Mouse (Mus musculus) myocyte (in vitro differentiated cells): ENCODE measurements at regions not wholly inside any gene's neighbourhood (a gene's known extent, or its start where the extent isn't known, plus 50 kb on each side); places are given as distances from the start of the nearest gene placed in this dataset.

Source experiments
- H3K27me3 ChIP-seq: one replicate; pipeline ENCODE4 v1.6.1; 2011; ENCODE audit not compliant: control insufficient read depth, insufficient read depth, insufficient read length
- H3K36me3 ChIP-seq: one replicate; pipeline ENCODE4 v1.6.1; 2011; ENCODE audit not compliant: control insufficient read depth, insufficient read depth
- H3K4me2 ChIP-seq: one replicate; pipeline ENCODE4 v1.6.1; 2011; ENCODE audit warnings: low read depth, control low read depth
- H3K4me3 ChIP-seq: one replicate; pipeline ENCODE4 v1.5.1; 2011; ENCODE audit warnings: mild to moderate bottlenecking, control low read depth, moderate library complexity
- H3K79me2 ChIP-seq: one replicate; pipeline ENCODE4 v1.6.1; 2011; ENCODE audit not compliant: control insufficient read depth, insufficient read depth
- H3ac ChIP-seq: one replicate; pipeline ENCODE4 v1.6.1; 2011; ENCODE audit not compliant: control insufficient read depth, insufficient read length
- CEBPB ChIP-seq: IDR thresholded peaks from 2 replicates; pipeline ENCODE4 v1.6.1; 2011; ENCODE audit warnings: mild to moderate bottlenecking, moderate library complexity; ENCODE audit not compliant: poor library complexity, insufficient read depth, severe bottlenecking
- E2F4 ChIP-seq: IDR thresholded peaks from one replicate; pipeline ENCODE4 v1.6.1; 2011; ENCODE audit warnings: mild to moderate bottlenecking, control low read depth, moderate library complexity; ENCODE audit not compliant: insufficient read depth
- MAX ChIP-seq: IDR thresholded peaks from one replicate; pipeline ENCODE4 v1.6.1; 2011; ENCODE audit warnings: low read depth, mild to moderate bottlenecking, control low read depth
- MYOD1 ChIP-seq, 3 experiments: IDR thresholded peaks; one replicate each; pipeline ENCODE4 v1.6.1; 2011; ENCODE audit warnings: control low read depth in 2 of 3, low read depth in 2 of 3, mild to moderate bottlenecking in 2 of 3, moderate library complexity in 1 of 3; ENCODE audit not compliant: insufficient read length in 2 of 3, control insufficient read depth in 1 of 3
- MYOG ChIP-seq, 3 experiments: IDR thresholded peaks; one replicate each; pipeline ENCODE4 v1.6.1; 2011; ENCODE audit warnings: control low read depth in 2 of 3, low read depth in 2 of 3, mild to moderate bottlenecking in 2 of 3; ENCODE audit not compliant: insufficient read length in 2 of 3, control insufficient read depth in 1 of 3, insufficient read depth in 1 of 3
- POLR2A ChIP-seq: IDR thresholded peaks from one replicate; pipeline ENCODE4 v1.6.1; 2011; ENCODE audit warnings: low read depth, mild to moderate bottlenecking, control low read depth, moderate library complexity; ENCODE audit not compliant: insufficient read length
- POLR2AphosphoS2 ChIP-seq: IDR thresholded peaks from one replicate; pipeline ENCODE4 v1.6.1; 2011; ENCODE audit warnings: low read depth, control low read depth; ENCODE audit not compliant: insufficient read length
- REST ChIP-seq: IDR thresholded peaks from one replicate; pipeline ENCODE4 v1.6.1; 2011; ENCODE audit warnings: mild to moderate bottlenecking, control low read depth, moderate library complexity; ENCODE audit not compliant: insufficient read depth, insufficient read length
- SRF ChIP-seq: IDR thresholded peaks from one replicate; pipeline ENCODE4 v1.6.1; 2011; ENCODE audit warnings: low read depth; ENCODE audit not compliant: control insufficient read depth, insufficient read length
- TCF12 ChIP-seq: IDR thresholded peaks from one replicate; pipeline ENCODE4 v1.6.1; 2011; ENCODE audit warnings: mild to moderate bottlenecking, control low read depth; ENCODE audit not compliant: poor library complexity, insufficient read depth, severe bottlenecking
- TCF3 ChIP-seq: IDR thresholded peaks from one replicate; pipeline ENCODE4 v1.6.1; 2011; ENCODE audit warnings: low read depth, control low read depth; ENCODE audit not compliant: insufficient read length
- USF1 ChIP-seq: IDR thresholded peaks from one replicate; pipeline ENCODE4 v1.6.1; 2011; ENCODE audit warnings: low read depth, mild to moderate bottlenecking, control low read depth, moderate library complexity

GRCm38 (mm10) chr7:37181109-37181508 is 483.2 kb downstream of the Tshz3 start:
- Histone ChIP-seq H3K27me3 (no peaks in the 10 kb centered on the region), H3K4me2 (no peak overlapping the region), H3K4me3 (no peak overlapping the region), H3K36me3 (no peaks in the 10 kb centered on the region), H3ac (no peak overlapping the region), H3K79me2 (no peaks in the 10 kb centered on the region)
- TF ChIP-seq POLR2A (no peak), MAX (no peak), USF1 (no peak), TCF3 (no peak), TCF12 (no peak), POLR2AphosphoS2 (no peak), CEBPB (no peak), SRF (no peak), E2F4 (no peak), MYOD1 (IDR thresholded peaks at IDR 0.05; ENCODE audit: control insufficient read depth in 1 of 3, insufficient read length in 2 of 3, low read depth in 2 of 3) (no peak), MYOG (IDR thresholded peaks at IDR 0.05; ENCODE audit: control insufficient read depth in 1 of 3, insufficient read depth in 1 of 3, insufficient read length in 2 of 3, low read depth in 2 of 3) (no peak), REST (no peak)

GRCm38 (mm10) chr7:37192536-37192935 is 494.6 kb downstream of the Tshz3 start:
- Histone ChIP-seq H3ac (no peak overlapping the region), H3K4me2 (no peak overlapping the region), H3K4me3 (no peak overlapping the region), H3K27me3 (no peaks in the 10 kb centered on the region), H3K36me3 (no peaks in the 10 kb centered on the region), H3K79me2 (no peaks in the 10 kb centered on the region)
- no peak for TF ChIP-seq MAX
- no peak for TF ChIP-seq POLR2A
- no peak for TF ChIP-seq MYOG (IDR thresholded peaks at IDR 0.05; ENCODE audit: control insufficient read depth in 1 of 3, insufficient read depth in 1 of 3, insufficient read length in 2 of 3, low read depth in 2 of 3)
- no peak for TF ChIP-seq MYOD1 (IDR thresholded peaks at IDR 0.05; ENCODE audit: control insufficient read depth in 1 of 3, insufficient read length in 2 of 3, low read depth in 2 of 3)
- TF ChIP-seq TCF12 = no peak
- no peak for TF ChIP-seq USF1
- no peak for TF ChIP-seq POLR2AphosphoS2
- no peak for TF ChIP-seq REST

DNA sequence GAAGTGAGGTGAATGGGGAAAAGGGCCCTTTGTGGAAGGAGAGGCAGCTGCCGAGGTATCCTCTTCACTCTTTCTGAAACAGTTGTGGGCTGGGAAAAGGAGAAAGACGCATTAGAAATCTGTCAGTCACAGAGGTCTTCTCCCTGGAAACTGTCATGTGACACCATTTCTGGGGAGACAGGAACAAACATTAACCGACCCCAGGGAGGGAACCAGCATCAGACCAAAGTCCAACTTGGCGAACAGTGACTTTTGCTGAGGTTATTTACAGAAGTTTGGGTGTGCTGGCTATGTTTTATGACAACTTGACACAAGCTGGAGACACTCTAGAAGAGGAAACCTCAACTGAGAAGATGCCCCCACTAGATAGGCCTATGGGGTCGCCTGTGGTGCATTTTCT is 506.9 kb downstream of the Tshz3 start:
- H3K36me3 ChIP-seq = no peaks in the 10 kb centered on the region
- H3ac ChIP-seq = no peak overlapping the region
- no peaks in the 10 kb centered on the region for H3K79me2 ChIP-seq
- TF ChIP-seq MAX = no peak
- no peak for TF ChIP-seq SRF
- no peak for TF ChIP-seq CEBPB
- no peak for TF ChIP-seq POLR2AphosphoS2
- no peak for TF ChIP-seq REST
- TF ChIP-seq E2F4 = no peak
- TF ChIP-seq MYOD1 (IDR thresholded peaks at IDR 0.05; ENCODE audit: control insufficient read depth in 1 of 3, insufficient read length in 2 of 3, low read depth in 2 of 3) = no peak
- no peak for TF ChIP-seq TCF3
- TF ChIP-seq USF1 = no peak
- TF ChIP-seq MYOG (IDR thresholded peaks at IDR 0.05; ENCODE audit: control insufficient read depth in 1 of 3, insufficient read depth in 1 of 3, insufficient read length in 2 of 3, low read depth in 2 of 3) = no peak
- TF ChIP-seq TCF12 = no peak
- TF ChIP-seq POLR2A = no peak
- no peak overlapping the region for H3K4me2 ChIP-seq
- H3K4me3 ChIP-seq = no peak overlapping the region
- H3K27me3 ChIP-seq = no peaks in the 10 kb centered on the region

DNA sequence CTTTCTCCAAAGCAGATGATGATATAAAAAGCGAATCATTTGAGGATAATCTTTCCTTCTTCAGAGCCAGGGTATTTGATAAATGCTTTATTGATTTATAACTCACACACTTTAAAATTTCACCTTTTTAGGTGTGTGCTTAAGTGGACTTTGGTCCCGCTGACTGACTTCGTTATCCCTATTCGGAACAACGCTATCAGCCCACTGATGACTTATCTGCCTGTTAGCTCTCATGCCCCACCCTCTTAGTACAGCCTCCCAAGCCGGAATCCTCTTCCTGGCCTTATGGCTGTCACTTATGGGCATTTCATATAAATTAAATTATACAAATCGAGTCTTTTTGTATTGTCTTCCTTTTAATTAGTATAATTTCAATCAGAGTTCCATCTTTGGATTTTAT is 510.4 kb downstream of the Tshz3 start:
- Histone ChIP-seq H3K79me2 (no peaks in the 10 kb centered on the region), H3K4me3 (no peak overlapping the region), H3K27me3 (no peaks in the 10 kb centered on the region), H3ac (no peak overlapping the region), H3K36me3 (no peaks in the 10 kb centered on the region), H3K4me2 (no peak overlapping the region)
- TF ChIP-seq SRF (no peak), E2F4 (no peak), MAX (no peak), POLR2AphosphoS2 (no peak), CEBPB (no peak), POLR2A (no peak), MYOG (IDR thresholded peaks at IDR 0.05; ENCODE audit: control insufficient read depth in 1 of 3, insufficient read depth in 1 of 3, insufficient read length in 2 of 3, low read depth in 2 of 3) (no peak), USF1 (no peak), REST (no peak), TCF12 (no peak), MYOD1 (IDR thresholded peaks at IDR 0.05; ENCODE audit: control insufficient read depth in 1 of 3, insufficient read length in 2 of 3, low read depth in 2 of 3) (no peak)

DNA sequence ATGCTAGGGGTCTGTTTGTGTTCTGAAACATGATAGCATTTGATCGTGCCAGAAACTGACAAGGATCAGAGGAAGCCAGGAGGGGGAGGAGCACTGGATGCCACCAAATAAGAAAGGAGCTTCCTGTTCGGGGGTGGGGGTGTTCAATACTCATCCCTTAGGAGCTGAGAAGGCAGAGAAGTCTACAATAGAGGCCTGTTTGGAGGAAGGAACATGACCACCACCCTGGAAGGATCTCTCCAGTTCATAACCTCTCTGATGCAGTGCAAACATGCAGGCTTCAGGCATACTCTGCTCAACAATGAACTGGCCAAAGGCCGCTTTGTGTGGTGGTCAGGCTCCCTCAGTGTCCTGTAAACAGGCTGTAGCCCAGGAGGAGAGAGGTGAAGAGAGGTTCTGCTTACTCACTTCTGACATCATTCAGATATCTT is 515.8 kb downstream of the Tshz3 start:
- Histone ChIP-seq H3K27me3 (no peaks in the 10 kb centered on the region), H3K36me3 (no peaks in the 10 kb centered on the region), H3ac (no peak overlapping the region), H3K4me2 (no peak overlapping the region), H3K4me3 (no peak overlapping the region), H3K79me2 (no peaks in the 10 kb centered on the region)
- no peak for TF ChIP-seq POLR2A
- no peak for TF ChIP-seq TCF12
- TF ChIP-seq MYOG (IDR thresholded peaks at IDR 0.05; ENCODE audit: control insufficient read depth in 1 of 3, insufficient read depth in 1 of 3, insufficient read length in 2 of 3, low read depth in 2 of 3) = no peak
- no peak for TF ChIP-seq TCF3
- TF ChIP-seq REST = no peak
- no peak for TF ChIP-seq CEBPB
- TF ChIP-seq USF1 = no peak
- TF ChIP-seq SRF = no peak
- no peak for TF ChIP-seq MAX
- no peak for TF ChIP-seq MYOD1 (IDR thresholded peaks at IDR 0.05; ENCODE audit: control insufficient read depth in 1 of 3, insufficient read length in 2 of 3, low read depth in 2 of 3)
- no peak for TF ChIP-seq POLR2AphosphoS2
- TF ChIP-seq E2F4 = no peak
